Mouse (Mus musculus) gonadal fat pad, adult 2 months (tissue): ENCODE results near the gene Vipr1. TPM values are rescaled to one million over a fixed set of nuclear protein-coding genes. Genes with fewer than 3 reads are reported as not detected.
A peak's percentile ranks its signal among the peaks of the same experiment; 100 is the strongest.

ENCODE experiments used
- DNase-seq: peaks from one replicate; pipeline ENCODE4 v3.0.0-alpha.2; 2012; ENCODE audit warnings: low read depth
- polyA plus RNA-seq: library from polyadenylated mRNA; depleted of rRNA; stranded (reverse); fragments of >200 nt; gene quantifications from 2 replicates; pipeline ENCODE4 v1.2.3, GENCODE M21; 2012; rRNA removed

The Vipr1 gene
- polyA plus RNA-seq, 1 experiment: 7.5 TPM

DNA sequence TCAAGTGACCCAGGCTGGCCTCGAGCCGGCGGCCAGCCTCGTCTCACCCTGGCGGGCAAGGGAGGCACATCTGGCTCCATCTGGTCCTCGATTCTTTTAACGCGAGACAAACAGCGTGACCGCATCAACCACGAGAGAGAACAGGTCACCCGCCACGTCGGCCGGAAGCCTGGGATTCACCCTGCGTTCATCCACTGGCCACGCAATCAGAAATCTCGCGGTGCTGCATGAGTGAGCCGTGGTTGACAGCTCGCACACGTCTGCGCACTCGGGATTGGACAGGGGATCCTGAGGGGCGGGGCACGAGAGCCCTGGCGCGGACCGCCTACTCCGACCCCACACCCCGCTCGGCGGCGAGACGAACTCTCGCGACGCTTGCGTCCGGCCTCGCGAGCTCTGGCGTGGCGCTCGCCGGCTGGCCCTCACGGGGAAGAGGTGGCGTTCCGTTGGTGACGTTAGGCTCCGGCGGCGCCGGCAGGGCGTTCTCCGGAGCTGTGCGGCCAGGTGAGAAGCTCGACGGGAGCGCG, 76.3 kb downstream of the Vipr1 start, which contains the start of gene Nktr:
TSS of gene Nktr (plus strand) at position 378 of the 527 bp plus-strand sequence.
- DNase-seq: peak; percentile 74

DNA sequence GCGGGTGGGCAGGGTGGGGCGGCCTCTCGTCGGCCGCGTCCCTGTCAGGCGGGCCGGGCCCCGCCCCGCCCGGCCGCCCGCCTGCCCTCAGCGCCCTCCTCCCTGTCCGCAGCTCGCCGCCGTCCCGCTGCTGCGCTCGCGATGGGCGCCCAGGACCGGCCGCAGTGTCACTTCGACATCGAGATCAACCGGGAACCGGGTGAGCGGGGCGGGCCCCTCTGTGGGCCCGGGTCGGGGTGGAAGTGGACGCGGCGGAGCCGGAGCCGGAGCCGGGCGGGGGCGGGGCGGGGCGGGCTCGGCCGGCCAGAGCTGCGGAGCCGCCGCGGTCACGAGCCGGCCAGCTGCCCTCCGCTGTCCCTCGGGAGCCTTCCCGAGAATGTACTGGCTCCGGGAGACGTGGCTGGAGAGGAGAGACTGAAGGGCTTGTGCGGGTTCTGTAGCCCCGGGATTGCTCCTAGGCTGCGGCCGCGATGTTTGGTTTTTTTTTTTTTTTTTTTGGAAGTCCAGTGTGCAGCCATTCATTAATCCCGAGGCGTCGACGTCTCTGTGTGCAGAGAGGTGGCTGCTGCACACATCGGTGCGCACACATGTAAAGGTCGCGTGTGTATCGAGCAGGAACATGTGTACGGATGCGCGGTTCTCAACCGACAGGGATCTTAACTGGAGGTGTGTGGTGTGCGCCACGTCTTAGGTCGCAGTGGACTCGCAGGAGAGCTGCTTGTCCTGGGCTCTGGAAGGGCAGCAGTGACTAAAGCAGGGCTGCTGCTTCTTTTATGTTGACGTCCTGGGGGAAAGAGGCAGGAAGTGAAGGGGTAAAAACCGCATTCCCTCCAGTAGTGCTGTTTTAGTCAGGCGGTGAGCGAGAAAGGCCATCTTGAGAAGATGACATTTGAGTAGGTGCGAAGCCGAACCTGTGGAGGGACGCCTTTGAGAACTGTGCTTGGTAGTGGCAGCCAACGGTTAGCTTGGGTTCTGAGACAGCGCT, 77.1 kb downstream of the Vipr1 start:
- DNase-seq: no peak

Other genes starting within 250 kb of the Vipr1 start
- gene Cck, start 147.0 kb upstream of the Vipr1 start, polyA plus RNA-seq: 1.7 and 1.9 TPM in 2 replicates
- gene Lyzl4, start 620 bp upstream of the Vipr1 start, polyA plus RNA-seq: 1.1 and 2.3 TPM in 2 replicates
- 11.2 and 12.1 TPM in 2 replicates for gene Sec22c, start 62.8 kb downstream of the Vipr1 start, polyA plus RNA-seq
- 35.9 and 43.4 TPM in 2 replicates for gene Ss18l2, start 67.6 kb downstream of the Vipr1 start, polyA plus RNA-seq
- 62.0 and 73.9 TPM in 2 replicates for gene Nktr, start 76.5 kb downstream of the Vipr1 start, polyA plus RNA-seq
- 30.8 and 31.9 TPM in 2 replicates for gene Zfp651, start 116.6 kb downstream of the Vipr1 start, polyA plus RNA-seq
- 0.14 TPM in 1 of 2 replicates, not detected in the other for gene Klhl40, start 134.9 kb downstream of the Vipr1 start, polyA plus RNA-seq
- 4.7 and 8.5 TPM in 2 replicates for gene Hhatl, start 149.8 kb downstream of the Vipr1 start, polyA plus RNA-seq
- 1.0 and 1.7 TPM in 2 replicates for gene Ccdc13, start 196.7 kb downstream of the Vipr1 start, polyA plus RNA-seq
- 29.5 and 35.5 TPM in 2 replicates for gene Higd1a, start 215.6 kb downstream of the Vipr1 start, polyA plus RNA-seq